Mouse (Mus musculus) lung, adult 2 months (tissue): ENCODE measurements around the gene Ugt1a5. TPM values are rescaled to one million over a fixed set of nuclear protein-coding genes. Genes with fewer than 3 reads are reported as not detected.

Source experiments
- DNase-seq: peaks from one replicate; pipeline ENCODE4 v3.0.0; 2022
- H3K4me1 ChIP-seq: fragments of 200-500 bp; 2 replicates; pipeline ENCODE4 v1.6.1; 2011; ENCODE audit warnings: low read length; ENCODE audit not compliant: control insufficient read depth, insufficient read depth
- H3K4me3 ChIP-seq: fragments of 200-500 bp; replicated peaks from 2 replicates; pipeline ENCODE3; 2011; ENCODE audit warnings: low read depth, mild to moderate bottlenecking, control low read depth, low read length; ENCODE audit errors: extremely low read depth
- CTCF ChIP-seq: fragments of 200-500 bp; IDR thresholded peaks from 2 replicates; pipeline ENCODE4 v1.5.1; 2011; ENCODE audit warnings: mild to moderate bottlenecking, low read length, control low read depth; ENCODE audit not compliant: insufficient read depth
- POLR2A ChIP-seq: fragments of 200-500 bp; IDR thresholded peaks from 2 replicates; pipeline ENCODE4 v1.6.1; 2011; ENCODE audit warnings: low read depth, mild to moderate bottlenecking, control low read depth, low read length, borderline replicate concordance; ENCODE audit errors: extremely low read depth
- WGBS: fragments of 180-500 bp; shearing (Covaris S2); methylation state at CpG from one replicate; pipeline ENCODE4 v1.1.7; 2018; 5-methylcytosine and 5-hydroxymethylcytosine counted together
- polyA plus RNA-seq: library from polyadenylated mRNA; depleted of rRNA; stranded (reverse); fragments of >200 nt; gene quantifications from 2 replicates; pipeline ENCODE4 v1.2.3, GENCODE M21; 2012

The Ugt1a5 gene
- polyA plus RNA-seq, 1 experiment = 0.36 TPM

DNA sequence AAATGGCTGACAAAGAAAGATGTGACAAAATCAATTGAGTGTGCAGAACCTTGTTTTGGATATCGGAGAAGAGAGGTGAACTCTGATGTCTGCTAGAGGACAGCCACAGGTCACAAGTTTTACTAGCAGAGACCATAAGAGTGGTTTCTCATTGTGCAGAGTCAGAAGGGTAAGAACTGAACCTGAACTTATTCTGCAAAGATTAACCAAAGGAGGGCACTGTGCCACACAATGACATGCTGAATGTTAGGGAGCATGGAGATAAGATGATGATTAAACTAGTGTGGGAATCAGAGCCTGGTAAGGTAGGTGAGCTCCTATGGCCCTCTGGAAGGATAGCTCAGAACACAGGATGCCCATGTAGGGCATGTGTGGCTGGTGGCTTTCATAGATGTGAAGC lies 29.9 kb downstream of the Ugt1a5 start:
- no peak for DNase-seq
- Histone ChIP-seq H3K4me3 (no peak overlapping the region), H3K4me1 (no peaks in the 10 kb centered on the region)
- 93% methylated on average over 1 of the region's 1 CpGs for WGBS
- TF ChIP-seq POLR2A (no peak), CTCF (no peak)

DNA sequence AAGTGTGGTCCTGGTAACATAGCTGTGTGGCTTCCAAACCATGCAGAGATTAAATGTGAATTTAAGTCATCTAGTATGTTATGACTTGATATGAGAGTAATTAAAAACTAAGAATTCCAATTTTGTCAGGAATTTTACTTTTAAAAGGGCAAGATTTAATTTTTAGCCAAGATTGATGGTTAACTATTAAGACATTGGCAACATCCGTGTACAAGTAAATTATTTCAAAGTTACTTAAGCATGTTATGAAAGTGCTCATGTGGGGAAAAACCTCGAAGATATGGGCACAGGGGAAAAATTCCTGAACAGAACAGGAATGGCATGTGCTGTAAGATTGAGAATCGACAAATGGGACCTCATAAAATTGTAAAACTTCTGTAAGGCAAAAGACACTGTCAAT lies 31.6 kb downstream of the Ugt1a5 start:
- no peak for TF ChIP-seq POLR2A
- no peak for TF ChIP-seq CTCF
- no peaks in the 10 kb centered on the region for H3K4me1 ChIP-seq
- WGBS = 72% methylated on average over 3 of the region's 3 CpGs
- no peak for DNase-seq
- H3K4me3 ChIP-seq = no peak overlapping the region

DNA sequence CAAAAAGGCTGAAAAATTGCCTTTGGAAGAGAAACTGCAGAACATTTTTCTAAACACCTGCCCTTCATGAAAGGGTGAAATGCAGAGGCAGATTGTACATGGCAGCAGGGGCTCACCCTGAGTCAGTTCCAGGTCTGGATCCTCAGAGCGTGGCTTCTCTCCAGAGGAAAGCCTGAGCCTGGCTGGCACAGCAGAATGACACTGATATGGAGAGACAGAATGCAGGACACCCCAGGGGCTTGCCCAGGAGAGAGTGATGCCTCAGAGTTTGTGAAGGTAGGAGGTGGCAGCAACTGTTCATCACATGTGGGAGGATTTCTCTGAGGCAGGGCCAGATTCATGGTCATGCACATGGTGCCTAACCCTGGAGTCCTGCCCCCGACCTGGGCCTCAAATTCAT lies 34.2 kb downstream of the Ugt1a5 start:
- TF ChIP-seq POLR2A = no peak
- TF ChIP-seq CTCF = no peak
- no peak overlapping the region for H3K4me3 ChIP-seq
- DNase-seq = no peak
- 67% methylated on average over 2 of the region's 2 CpGs for WGBS
- H3K4me1 ChIP-seq = no peaks in the 10 kb centered on the region

DNA sequence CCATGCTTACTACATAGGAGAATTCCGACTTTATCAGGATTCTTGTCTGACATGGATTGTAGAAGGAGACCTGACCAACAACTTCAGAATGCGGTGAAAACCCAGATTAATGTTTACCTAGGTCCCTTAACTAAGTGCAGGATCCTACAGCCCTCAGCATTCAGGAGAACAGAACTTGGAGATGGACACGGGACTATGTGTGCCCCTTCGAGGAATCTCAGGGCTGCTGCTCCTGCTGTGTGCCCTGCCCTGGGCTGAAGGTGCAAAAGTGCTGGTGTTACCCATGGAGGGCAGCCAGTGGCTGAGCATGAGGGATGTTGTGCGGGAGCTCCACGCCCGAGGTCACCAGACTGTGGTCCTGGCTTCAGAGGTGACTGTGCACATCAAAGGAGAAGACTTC lies 34.6 kb downstream of the Ugt1a5 start, which contains the start of gene Ugt1a2:
Gene Ugt1a2, plus strand, starts transcription at position 146 of the 400 bp plus-strand sequence.
- Histone ChIP-seq H3K4me3 (no peak within 1 kb of the TSS), H3K4me1 (peaks cover 2% of the 10 kb centered on the region; the same call in 1 of the 2 replicates)
- TF ChIP-seq POLR2A = no peak
- TF ChIP-seq CTCF = no peak
- no peak for DNase-seq
- 71% methylated on average over 7 of the region's 7 CpGs for WGBS

DNA sequence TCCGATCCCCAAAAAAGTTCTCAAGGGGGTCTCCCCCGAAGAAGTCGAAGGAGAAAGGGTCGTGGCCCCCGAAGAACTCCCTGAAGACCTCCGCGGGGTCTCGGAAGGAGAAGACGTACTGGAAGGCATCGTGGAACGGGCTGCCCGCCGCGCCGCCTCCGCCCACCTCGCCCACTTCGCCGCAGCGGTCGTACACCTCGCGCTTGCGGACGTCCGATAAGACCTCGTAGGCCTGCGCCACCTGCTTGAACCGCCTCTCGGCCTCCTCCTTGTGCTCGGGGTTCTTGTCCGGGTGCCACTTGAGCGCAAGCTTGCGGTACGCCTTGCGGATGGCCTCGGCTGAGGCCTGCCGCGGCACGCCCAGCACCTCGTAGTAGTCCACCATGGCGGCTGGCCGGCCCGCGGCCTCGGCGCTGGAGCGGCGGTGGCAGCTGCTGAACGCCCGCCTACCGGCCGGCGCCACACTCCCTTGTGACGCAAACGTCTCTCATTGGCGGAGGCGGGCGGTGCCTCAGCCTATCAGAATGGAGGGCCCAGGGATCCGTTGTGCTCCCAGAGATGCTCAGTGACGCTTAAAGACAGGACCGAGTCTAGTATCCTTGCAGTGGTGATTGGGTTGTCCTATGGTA lies 39.6 kb downstream of the Ugt1a5 start, which contains the start of gene Dnajb3:
Gene Dnajb3, minus strand, starts transcription at position 489 of the 629 bp plus-strand sequence.
- Histone ChIP-seq H3K4me3 (peak within 1 kb of the TSS; percentile 90), H3K4me1 (peaks cover 2% of the 10 kb centered on the region; the same call in 1 of the 2 replicates)
- DNase-seq = peak; percentile 70
- TF ChIP-seq CTCF = no peak
- TF ChIP-seq POLR2A = peak; percentile 14; the same call in 1 of the 2 replicates
- WGBS = 10% methylated on average over 62 of the region's 62 CpGs

DNA sequence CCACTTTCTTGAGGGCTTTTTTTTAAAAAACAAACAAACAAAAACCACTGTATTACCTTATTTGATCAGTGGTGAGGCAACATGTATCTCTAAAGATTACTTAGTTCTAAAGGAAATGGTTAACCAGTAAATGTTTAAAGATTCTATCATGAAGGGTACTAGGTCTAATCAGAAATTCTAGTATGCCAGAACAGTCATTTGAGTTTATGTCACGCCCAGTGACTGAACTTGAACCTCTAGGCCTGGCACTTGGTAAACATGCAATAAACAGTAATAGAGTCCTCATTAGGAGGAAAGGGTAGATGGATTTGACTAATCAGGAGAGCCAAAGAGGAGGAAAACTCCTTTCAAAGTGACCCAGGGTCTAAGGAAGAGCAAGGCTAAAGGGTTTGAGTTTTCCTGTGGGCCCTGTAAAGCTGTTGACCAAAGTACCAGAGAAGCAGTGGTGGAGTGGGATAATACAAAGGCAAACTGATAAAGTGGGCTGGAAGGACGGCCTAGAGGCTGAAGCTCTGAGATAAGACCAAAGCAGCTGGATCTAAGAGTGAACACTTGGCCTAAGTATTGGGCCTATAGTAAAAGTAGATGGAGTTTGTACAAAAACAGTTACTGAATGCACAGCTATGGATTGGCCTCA lies 41.1 kb downstream of the Ugt1a5 start:
- no peak for DNase-seq
- Histone ChIP-seq H3K4me3 (no peak overlapping the region), H3K4me1 (peaks cover 2% of the 10 kb centered on the region; the same call in 1 of the 2 replicates)
- TF ChIP-seq CTCF (no peak), POLR2A (no peak)
- 81% methylated on average over 2 of the region's 2 CpGs for WGBS

DNA sequence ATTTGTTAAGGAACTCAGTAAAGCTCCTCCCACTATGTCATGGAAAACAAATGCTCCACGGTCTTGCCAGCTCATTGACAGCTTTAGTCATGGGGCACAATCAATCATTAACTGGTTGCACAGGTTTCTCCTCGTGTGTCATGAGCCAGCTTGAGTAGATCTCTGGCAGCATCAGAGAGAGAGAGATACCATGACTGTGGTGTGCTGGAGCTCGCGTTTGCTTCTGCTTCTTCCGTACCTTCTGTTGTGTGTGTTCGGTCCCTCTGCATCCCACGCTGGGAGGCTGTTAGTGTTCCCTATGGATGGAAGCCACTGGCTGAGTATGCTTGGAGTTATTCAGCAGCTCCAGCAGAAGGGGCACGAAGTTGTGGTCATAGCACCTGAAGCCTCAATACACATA lies 46.0 kb downstream of the Ugt1a5 start, which contains the start of gene Ugt1a1:
Gene Ugt1a1, plus strand, starts transcription at position 148 of the 400 bp plus-strand sequence.
- TF ChIP-seq POLR2A (no peak), CTCF (no peak)
- no peak for DNase-seq
- 66% methylated on average over 8 of the region's 8 CpGs for WGBS
- Histone ChIP-seq H3K4me1 (no peaks in the 10 kb centered on the region), H3K4me3 (no peak within 1 kb of the TSS)

DNA sequence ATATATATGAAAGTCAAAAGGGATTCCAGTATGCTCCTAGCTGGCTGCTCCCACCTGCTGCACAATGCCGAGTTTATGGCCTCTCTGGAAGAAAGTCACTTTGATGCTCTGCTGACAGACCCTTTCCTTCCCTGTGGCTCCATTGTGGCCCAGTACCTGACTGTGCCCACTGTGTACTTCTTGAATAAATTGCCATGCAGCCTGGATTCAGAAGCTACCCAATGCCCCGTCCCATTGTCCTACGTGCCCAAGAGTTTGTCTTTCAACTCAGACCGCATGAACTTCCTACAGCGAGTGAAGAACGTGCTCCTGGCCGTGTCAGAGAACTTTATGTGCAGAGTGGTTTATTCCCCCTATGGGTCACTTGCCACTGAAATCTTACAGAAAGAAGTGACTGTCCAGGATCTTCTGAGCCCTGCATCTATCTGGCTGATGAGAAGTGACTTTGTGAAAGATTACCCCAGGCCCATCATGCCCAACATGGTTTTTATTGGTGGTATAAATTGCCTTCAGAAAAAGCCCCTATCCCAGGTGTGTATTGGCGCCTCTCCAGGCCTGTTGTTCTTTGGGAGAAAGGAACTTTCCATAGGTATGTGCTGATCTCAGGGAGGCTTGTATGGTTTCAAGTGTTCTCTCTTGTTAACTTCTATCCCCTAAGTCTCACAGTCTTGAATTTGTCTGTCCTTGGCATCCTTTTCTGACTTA lies 46.7 kb downstream of the Ugt1a5 start:
- WGBS = 56% methylated on average over 8 of the region's 8 CpGs
- no peaks in the 10 kb centered on the region for H3K4me1 ChIP-seq
- no peak overlapping the region for H3K4me3 ChIP-seq
- no peak for TF ChIP-seq CTCF
- TF ChIP-seq POLR2A = no peak
- DNase-seq = no peak

DNA sequence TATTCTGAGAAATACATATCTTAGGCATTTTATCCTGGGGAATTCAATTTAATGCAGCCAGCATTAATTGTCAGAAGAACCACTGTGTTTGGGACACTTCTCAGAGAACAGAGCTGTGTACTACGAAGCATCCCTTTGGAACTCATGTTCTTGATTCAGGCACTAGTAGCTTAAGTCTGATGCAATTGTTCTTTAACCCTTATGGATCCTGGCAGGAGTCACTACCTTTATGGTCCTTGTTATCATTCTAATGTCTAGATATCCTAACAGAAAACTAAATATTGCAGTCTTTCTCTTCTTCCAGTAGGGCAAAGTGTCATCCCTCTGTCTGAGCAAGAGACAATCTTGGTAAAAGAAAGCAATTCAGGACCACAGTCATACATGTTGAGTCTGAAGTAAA lies 47.2 kb downstream of the Ugt1a5 start:
- 71% methylated on average over 1 of the region's 1 CpGs for WGBS
- no peak for TF ChIP-seq CTCF
- TF ChIP-seq POLR2A = no peak
- no peak overlapping the region for H3K4me3 ChIP-seq
- H3K4me1 ChIP-seq = no peaks in the 10 kb centered on the region
- DNase-seq = no peak
